Mouse (Mus musculus) bone marrow, adult 2 months (tissue): ENCODE results near the gene Glrp1.

Experiments used
- CTCF ChIP-seq: fragments of 200-500 bp; IDR thresholded peaks from 2 replicates; pipeline ENCODE4 v1.5.1; 2011; ENCODE audit warnings: low read length, control low read depth; ENCODE audit not compliant: control insufficient read depth, insufficient read depth
- POLR2A ChIP-seq: fragments of 200-500 bp; IDR thresholded peaks from 2 replicates; pipeline ENCODE4 v1.6.1; 2011; ENCODE audit warnings: low read depth, mild to moderate bottlenecking, control low read depth, low read length, borderline replicate concordance; ENCODE audit not compliant: control insufficient read depth

GRCm38 (mm10) chr1:88452198-88452597 lies 57.7 kb downstream of the Glrp1 start:
- TF ChIP-seq CTCF (no peak), POLR2A (no peak)
